ENCODE assay signal across 10 mouse cellular contexts in the genomic region with DNA sequence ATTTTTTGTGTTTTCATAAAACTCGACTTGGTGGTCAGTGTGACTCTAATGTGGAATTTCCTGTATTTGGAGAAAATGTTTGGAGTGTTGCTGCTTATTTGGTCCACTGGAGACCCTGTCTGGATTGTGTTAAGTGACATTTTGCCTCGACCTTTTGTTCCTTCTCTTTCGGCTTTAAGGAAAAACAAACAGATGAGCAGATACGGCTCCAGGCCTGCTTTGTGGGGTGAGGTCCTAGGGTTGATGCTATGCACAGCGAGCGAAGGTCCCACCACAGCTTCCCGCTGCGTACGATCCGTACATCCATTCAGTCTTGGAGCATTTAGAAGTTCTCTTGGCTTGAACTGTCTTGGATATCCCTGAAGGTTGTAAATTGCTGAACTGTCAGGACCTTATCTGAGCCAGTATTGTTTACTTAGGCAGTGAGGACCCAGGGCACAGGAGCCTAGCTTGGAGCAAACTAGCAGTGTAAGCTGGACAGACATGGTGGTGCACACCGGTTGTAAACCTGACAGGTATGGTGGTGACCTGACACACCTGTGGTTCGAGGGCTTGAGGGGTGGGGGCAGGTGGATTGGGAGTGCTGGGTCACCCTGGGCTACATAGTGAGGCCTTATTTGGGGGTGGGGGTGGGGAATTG.
DNase-seq lines count a peak whose midpoint lies in the region; ATAC-seq and TF ChIP-seq lines count a peak whose summit lies in the region.
"Had no signal": no experiment of that assay in that cellular context is flagged by ENCODE, and none has a peak within 500 bp of the region (broad histone marks: within the 10 kb centered on the region; RNA-seq: fewer than 3 reads in every experiment).

No protein-coding gene starts in this region.

- TF ChIP-seq CTCF in spleen, adult 2 months (IDR thresholded peaks at IDR 0.05; ENCODE audit: extremely low read depth, insufficient read depth, insufficient read length, insufficient replicate concordance): no peak

- 48% methylated on average over 12 of the region's 12 CpGs for WGBS in heart, embryonic 15.5 days
- WGBS in spleen, adult 2 months: 81% methylated on average over 12 of the region's 12 CpGs
- 34% methylated on average over 12 of the region's 12 CpGs for WGBS in limb, embryonic 12.5 days

- no peak overlapping the region for H3K9ac ChIP-seq in heart, embryonic 15.5 days
- no peak overlapping the region for H3K9ac ChIP-seq in limb, embryonic 12.5 days (replicated peaks)

- H3K4me2 ChIP-seq in heart, embryonic 15.5 days: no peak overlapping the region
- no peak overlapping the region for H3K4me2 ChIP-seq in limb, embryonic 12.5 days

- H3K27ac ChIP-seq in heart, embryonic 15.5 days: peak overlapping the region; percentile 78
- H3K27ac ChIP-seq in spleen, adult 2 months (ENCODE audit: insufficient read depth, low read length): peak overlapping the region; percentile 6; the same call in 1 of the 2 replicates
- 0 out of 2 replicates have a peak overlapping the region, but pooled peaks have one; percentile 2 for H3K27ac ChIP-seq in limb, embryonic 12.5 days

- H3K9me3 ChIP-seq in heart, embryonic 15.5 days (replicated peaks): no peaks in the 10 kb centered on the region
- 0 out of 2 replicates have a peak, but pooled peaks cover 4% of the 10 kb centered on the region for H3K9me3 ChIP-seq in limb, embryonic 12.5 days

- no peak for DNase-seq in heart, postnatal 10 days
- DNase-seq in spleen, adult 2 months (ENCODE audit: low read depth in 1 of 2, low spot score in 2 of 2): no peak
- DNase-seq in spleen, postnatal 14 days (ENCODE audit: low spot score in 2 of 2): no peak
- peak; percentile 72 for DNase-seq in yolk sac, embryonic 10.5 days (ENCODE audit: low spot score)
- DNase-seq in adrenal gland, adult 18-20 months (ENCODE audit: low spot score in 2 of 2): no peak
- no peak for DNase-seq in thymus, postnatal 25 days
- DNase-seq: adrenal gland, adult 2 months; cerebellum, adult 2 months had no signal

- ATAC-seq in heart, embryonic 15.5 days (replicated peaks; ENCODE audit: insufficient number of reproducible peaks, insufficient read depth, low FRiP score, low read depth): no peak; the same call in 1 of the 2 replicates
- no peak for ATAC-seq in limb, embryonic 12.5 days (ENCODE audit: insufficient number of reproducible peaks, insufficient read depth, low FRiP score, low TSS enrichment, low read depth)

- no peak overlapping the region for H3K4me3 ChIP-seq in heart, embryonic 15.5 days
- H3K4me3 ChIP-seq in spleen, adult 2 months (ENCODE audit: extremely low read depth, insufficient read depth, insufficient read length): no peak overlapping the region
- H3K4me3 ChIP-seq in limb, embryonic 12.5 days (replicated peaks): no peak overlapping the region

- H3K36me3 ChIP-seq in heart, embryonic 15.5 days: no peaks in the 10 kb centered on the region
- no peaks in the 10 kb centered on the region for H3K36me3 ChIP-seq in spleen, adult 2 months (ENCODE audit: control insufficient read depth, insufficient read depth, low read length)
- H3K36me3 ChIP-seq in limb, embryonic 12.5 days: no peaks in the 10 kb centered on the region

- no peaks in the 10 kb centered on the region for H3K27me3 ChIP-seq in heart, embryonic 15.5 days
- H3K27me3 ChIP-seq in spleen, adult 2 months (ENCODE audit: control insufficient read depth, insufficient read depth, low read length): no peaks in the 10 kb centered on the region
- no peaks in the 10 kb centered on the region for H3K27me3 ChIP-seq in limb, embryonic 12.5 days

- peaks cover 38% of the 10 kb centered on the region for H3K4me1 ChIP-seq in heart, embryonic 15.5 days (replicated peaks)
- H3K4me1 ChIP-seq in spleen, adult 2 months (ENCODE audit: control insufficient read depth, insufficient read depth, insufficient read length): no peaks in the 10 kb centered on the region
- H3K4me1 ChIP-seq in limb, embryonic 12.5 days (replicated peaks): peaks cover 51% of the 10 kb centered on the region

- TF ChIP-seq POLR2A in spleen, adult 2 months (IDR thresholded peaks at IDR 0.05; ENCODE audit: low read depth, low read length): no peak

- intact Hi-C loops in heart, postnatal 10 days (cut with DNase I): no loop called here

Comparison
In these comparisons a context has a peak if more than half of its experiments do, and no peak if none do; other contexts are left out.
1. H3K27ac ChIP-seq: peak in every context shown above with its lines; median percentile 78 in heart, embryonic 15.5 days; 6 in spleen, adult 2 months; 2 in limb, embryonic 12.5 days.